Mouse (Mus musculus): ENCODE results near the gene Otp. TPM values are rescaled to one million over a fixed set of nuclear protein-coding genes. Genes with fewer than 3 reads are reported as not detected.

Otp gene
- total RNA-seq, 2 experiments from 2014 or later, result not detected

Other genes starting within 250 kb of the Otp start
- gene Tbca, start 86.7 kb upstream of the Otp start, total RNA-seq (2014; fragmentation: Nextera tagmentation), result 191 TPM in 2 replicates
- 165 and 169 TPM in 2 replicates for gene Tbca, start 86.7 kb upstream of the Otp start, total RNA-seq (2017)
- 23.5 and 30.1 TPM in 2 replicates for gene Wdr41, start 100.7 kb downstream of the Otp start, total RNA-seq (2014; fragmentation: Nextera tagmentation)
- gene Wdr41, start 100.7 kb downstream of the Otp start, total RNA-seq (2017), result 15.3 and 20.0 TPM in 2 replicates

Measured in granulocyte monocyte progenitor cell, adult 5-6 weeks (primary cell).